Mouse (Mus musculus) limb, embryonic 14.5 days (tissue): ENCODE data around the gene Cnpy2. TPM values are rescaled to one million over a fixed set of nuclear protein-coding genes. Genes with fewer than 3 reads are reported as not detected.
"Not testable (repeated sequence)": the region's sequence is repeated elsewhere in the genome, so short reads cannot be mapped to it uniquely, and the experiment has no call there.

Experiments used
- ATAC-seq: fragments of 200-750 bp; cut with Nextera tagmentation; 2 replicates; pipeline ENCODE4 v1.8.0; 2017; ENCODE audit warnings: low read depth, moderate number of reproducible peaks, moderate TSS enrichment; ENCODE audit not compliant: low FRiP score
- DNase-seq: peaks from one replicate; pipeline ENCODE4 v3.0.0-alpha.2; 2015; ENCODE audit warnings: low spot score
- H3K27ac ChIP-seq: fragments of 300-500 bp; sonication (generic); replicated peaks from 2 replicates; pipeline ENCODE4 v1.5.1; 2014; ENCODE audit warnings: low read depth, mild to moderate bottlenecking, low read length, moderate library complexity, mixed read lengths
- H3K27me3 ChIP-seq: fragments of 300-500 bp; sonication (generic); 2 replicates; pipeline ENCODE4 v1.6.1; 2014; ENCODE audit warnings: low read length, mixed read lengths; ENCODE audit not compliant: control insufficient read depth, insufficient read depth
- H3K36me3 ChIP-seq: fragments of 300-500 bp; sonication (generic); 2 replicates; pipeline ENCODE4 v1.6.1; 2014; ENCODE audit warnings: mild to moderate bottlenecking, low read length, moderate library complexity, mixed read lengths; ENCODE audit not compliant: control insufficient read depth, insufficient read depth
- H3K4me1 ChIP-seq: fragments of 300-500 bp; sonication (generic); 2 replicates; pipeline ENCODE4 v1.6.1; 2014; ENCODE audit warnings: antibody characterized with exemption, low read length, mixed read lengths; ENCODE audit not compliant: control insufficient read depth, insufficient read depth
- H3K4me2 ChIP-seq: fragments of 300-500 bp; sonication (generic); replicated peaks from 2 replicates; pipeline ENCODE4 v1.6.1; 2014; ENCODE audit warnings: low read depth, mild to moderate bottlenecking, low read length, moderate library complexity; ENCODE audit not compliant: severe bottlenecking
- H3K4me3 ChIP-seq: fragments of 300-500 bp; sonication (generic); replicated peaks from 2 replicates; pipeline ENCODE4 v1.5.1; 2014; ENCODE audit warnings: low read length
- H3K9ac ChIP-seq: fragments of 300-500 bp; sonication (generic); 2 replicates; pipeline ENCODE4 v1.6.1; 2014; ENCODE audit warnings: mild to moderate bottlenecking, low read depth, low read length, moderate library complexity; ENCODE audit not compliant: severe bottlenecking
- H3K9me3 ChIP-seq: fragments of 300-500 bp; sonication (generic); 2 replicates; pipeline ENCODE4 v1.6.1; 2016; ENCODE audit warnings: low read length; ENCODE audit not compliant: control insufficient read depth
- POLR2A ChIP-seq: fragments of 200-500 bp; IDR thresholded peaks from 2 replicates; pipeline ENCODE4 v1.8.0; 2012; ENCODE audit warnings: inconsistent platforms, mild to moderate bottlenecking, moderate library complexity, borderline replicate concordance; ENCODE audit not compliant: insufficient read depth, insufficient read length; ENCODE audit errors: extremely low read depth
- WGBS: fragments of 180-500 bp; shearing (Covaris S2); extraction: QIAGEN DNeasy Blood & Tissue Kit; methylation state at CpG from one replicate; pipeline ENCODE4 v1.1.7; 2014; 5-methylcytosine and 5-hydroxymethylcytosine counted together
- polyA plus RNA-seq, 2 experiments: library from polyadenylated mRNA; depleted of rRNA in 1 of 2; stranded (reverse) in 1 of 2; unstranded in 1 of 2; fragments of >200 nt; fragmentation: Nextera tagmentation in 1 of 2; extraction: Ambion mirVana in 1 of 2; gene quantifications; 2 replicates each; pipeline versions ENCODE4 v1.2.1 to v1.2.3; 2012 to 2014

Gene Cnpy2
- polyA plus RNA-seq, 2 experiments = 169 to 387 TPM

- Histone ChIP-seq H3K4me1 (no peaks in the 10 kb centered on the region), H3K36me3 (peaks cover 86% of the 10 kb centered on the region), H3K27me3 (no peaks in the 10 kb centered on the region), H3K4me2 (no peak overlapping the region), H3K9ac (no peak overlapping the region), H3K27ac (no peak overlapping the region), H3K4me3 (no peak overlapping the region), H3K9me3 (no peaks in the 10 kb centered on the region)
- ATAC-seq (no peak), DNase-seq (no peak)
- TF ChIP-seq POLR2A = no peak
- 96% methylated on average over 8 of the region's 8 CpGs for whole genome bisulfite sequencing
These were observed 6.7 kb upstream of the Cnpy2 start for GRCm38 (mm10) chr10:128315578-128315977.

- H3K4me1 ChIP-seq = peaks cover 12% of the 10 kb centered on the region
- peak overlapping the region; percentile 85 for H3K4me2 ChIP-seq
- no peaks in the 10 kb centered on the region for H3K27me3 ChIP-seq
- no peak for DNase-seq
- peak overlapping the region; percentile 65 for H3K4me3 ChIP-seq
- no peaks in the 10 kb centered on the region for H3K9me3 ChIP-seq
- 55% methylated on average over 12 of the region's 12 CpGs for WGBS
- peak overlapping the region; percentile 92 for H3K27ac ChIP-seq
- no peak for TF ChIP-seq POLR2A
- no peak for ATAC-seq
- peaks cover 59% of the 10 kb centered on the region for H3K36me3 ChIP-seq
- H3K9ac ChIP-seq = peak overlapping the region; percentile 89
These were observed 618 bp upstream of the Cnpy2 start for GRCm38 (mm10) chr10:128321641-128322040.

GRCm38 (mm10) chr10:128323516-128323915 lies 1.3 kb downstream of the Cnpy2 start:
- peak overlapping the region; percentile 65 for H3K4me3 ChIP-seq
- peaks cover 12% of the 10 kb centered on the region for H3K4me1 ChIP-seq
- peaks cover 59% of the 10 kb centered on the region for H3K36me3 ChIP-seq
- ATAC-seq = no peak
- H3K4me2 ChIP-seq = peak overlapping the region; percentile 85
- H3K9me3 ChIP-seq = no peaks in the 10 kb centered on the region
- DNase-seq = no peak
- no peak for TF ChIP-seq POLR2A
- no peaks in the 10 kb centered on the region for H3K27me3 ChIP-seq
- H3K9ac ChIP-seq = peak overlapping the region; percentile 89
- peak overlapping the region; percentile 92; the same call in 1 of the 2 replicates for H3K27ac ChIP-seq
- WGBS = 67% methylated on average over 8 of the region's 8 CpGs

GRCm38 (mm10) chr10:128326825-128327224 lies 4.6 kb downstream of the Cnpy2 start:
- Histone ChIP-seq H3K36me3 (peaks cover 38% of the 10 kb centered on the region), H3K4me3 (no peak overlapping the region), H3K9me3 (no peaks in the 10 kb centered on the region), H3K4me1 (peaks cover 10% of the 10 kb centered on the region), H3K9ac (no peak overlapping the region), H3K27me3 (no peaks in the 10 kb centered on the region), H3K27ac (no peak overlapping the region), H3K4me2 (no peak overlapping the region)
- DNase-seq (no peak), ATAC-seq (no peak)
- 92% methylated on average over 8 of the region's 8 CpGs for WGBS
- no peak for TF ChIP-seq POLR2A

- H3K9ac ChIP-seq = no peak overlapping the region
- H3K4me3 ChIP-seq = no peak overlapping the region
- DNase-seq (no peak), ATAC-seq (no peak)
- no peaks in the 10 kb centered on the region for H3K9me3 ChIP-seq
- no peaks in the 10 kb centered on the region for H3K27me3 ChIP-seq
- no peak for TF ChIP-seq POLR2A
- H3K27ac ChIP-seq = no peak overlapping the region
- 87% methylated on average over 10 of the region's 10 CpGs for WGBS
- H3K36me3 ChIP-seq = peaks cover 38% of the 10 kb centered on the region
- peaks cover 10% of the 10 kb centered on the region for H3K4me1 ChIP-seq
- no peak overlapping the region for H3K4me2 ChIP-seq
These were observed 5.4 kb downstream of the Cnpy2 start for GRCm38 (mm10) chr10:128327610-128328009.

GRCm38 (mm10) chr10:128332358-128333249 lies 10.3 kb downstream of the Cnpy2 start:
- WGBS = 73% methylated on average over 6 of the region's 6 CpGs
- not testable (repeated sequence) for H3K9ac ChIP-seq, H3K27me3 ChIP-seq, H3K9me3 ChIP-seq, H3K27ac ChIP-seq, H3K4me1 ChIP-seq, H3K4me2 ChIP-seq, DNase-seq, ATAC-seq, H3K4me3 ChIP-seq
- H3K36me3 ChIP-seq = peaks cover 14% of the 10 kb centered on the region
